Mouse (Mus musculus): ENCODE measurements around the gene Hcar2.

Gene Hcar2

DNA sequence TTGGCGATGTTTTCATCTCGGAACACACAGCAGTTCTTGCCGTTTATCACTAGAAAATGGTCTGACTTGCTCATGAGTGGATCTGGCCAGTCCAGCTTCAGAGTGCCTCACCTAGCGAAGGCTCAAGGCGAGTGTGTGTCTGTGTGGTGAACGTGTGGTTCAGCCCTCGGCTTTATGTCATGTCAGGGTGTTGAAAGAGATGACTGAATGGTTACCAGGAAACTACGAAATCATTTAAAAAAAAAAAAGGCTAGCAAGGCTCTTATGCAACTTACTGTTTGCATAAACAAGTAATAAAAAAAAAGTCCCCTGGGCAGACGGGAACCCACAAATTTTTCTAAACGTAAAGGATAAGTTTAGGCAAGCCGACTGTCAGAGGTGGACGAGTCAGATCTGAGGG lies at the start of gene Hcar2:
Gene Hcar2, minus strand, starts transcription at position 135 of the 400 bp plus-strand sequence.
- no peak for ATAC-seq (ENCODE audit: insufficient number of reproducible peaks, low FRiP score, low TSS enrichment)

DNA sequence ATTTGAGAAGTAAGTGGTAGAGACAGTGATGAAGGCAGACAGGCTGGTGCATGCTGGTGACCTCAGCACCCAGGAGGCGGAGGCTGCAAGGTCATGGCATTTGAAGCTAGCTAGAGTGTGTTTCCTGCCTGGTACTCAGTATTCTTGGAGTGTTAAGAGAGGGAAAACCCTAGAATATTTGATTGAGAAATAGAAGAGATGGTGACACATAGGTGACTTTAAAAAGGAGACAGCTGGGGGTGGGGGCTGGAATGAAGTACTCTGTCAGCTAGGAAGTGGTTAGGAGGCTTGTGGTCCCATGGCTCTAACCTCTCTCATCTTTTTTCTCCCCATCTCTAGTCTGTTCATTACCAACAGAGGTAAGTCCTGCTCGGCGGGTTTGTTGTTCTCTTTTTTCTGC lies 49.6 kb upstream of the Hcar2 start:
- no peak for ATAC-seq (ENCODE audit: insufficient number of reproducible peaks, low FRiP score, low TSS enrichment)

DNA sequence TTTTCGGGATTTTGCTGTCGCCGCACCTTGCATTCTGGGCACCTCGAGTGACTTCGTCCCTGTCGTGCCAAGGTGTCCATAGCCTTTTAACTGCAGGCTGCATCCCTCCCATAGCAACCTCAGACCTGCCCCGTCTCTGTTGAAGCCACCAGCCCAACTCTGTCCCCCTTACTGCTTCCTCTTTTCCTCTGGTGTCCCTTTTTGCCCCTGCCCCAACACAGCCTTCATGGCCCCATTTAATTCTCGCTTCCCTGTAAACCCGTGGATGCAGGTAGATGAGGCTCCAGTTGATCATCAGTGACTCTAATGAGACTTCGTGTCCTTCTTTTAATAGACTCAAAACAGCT lies 42.3 kb upstream of the Hcar2 start:
- no peak for ATAC-seq (ENCODE audit: insufficient number of reproducible peaks, low FRiP score, low TSS enrichment)

DNA sequence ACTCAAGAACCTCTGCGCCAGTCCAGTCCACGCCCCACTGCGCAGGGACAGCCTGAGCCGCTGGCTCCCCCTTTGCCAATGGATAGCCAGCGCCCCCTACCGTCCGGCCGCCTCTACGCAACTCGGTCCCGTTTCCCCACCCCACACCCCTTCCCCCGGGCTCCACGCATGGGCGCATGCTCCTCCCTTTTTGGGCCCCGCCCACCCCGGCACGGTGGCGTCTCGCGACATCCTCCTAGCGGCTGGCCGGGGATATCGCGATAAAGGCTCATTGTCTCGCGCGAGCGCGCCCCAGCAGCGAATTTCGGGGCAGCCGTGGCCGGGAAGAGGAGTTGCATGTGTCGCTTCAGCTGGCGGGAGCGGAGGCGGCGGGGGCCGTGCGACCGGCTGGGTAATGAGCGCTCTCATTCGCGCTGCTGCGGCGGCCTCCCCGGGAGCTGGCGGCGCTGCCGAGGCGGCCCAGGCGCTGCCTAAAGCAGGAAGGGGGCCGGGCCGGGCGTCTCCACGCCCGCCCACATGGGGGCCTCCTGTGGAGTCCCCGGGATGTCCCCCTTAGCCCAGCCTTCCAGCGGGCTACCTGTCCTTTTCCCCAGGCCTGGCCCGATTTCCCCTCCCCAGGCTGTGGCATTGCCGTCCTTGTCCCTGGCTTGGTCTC lies 41.8 kb upstream of the Hcar2 start, which contains the start of gene Denr:
Gene Denr, plus strand, starts transcription at position 200 of the 655 bp plus-strand sequence.
- ATAC-seq (ENCODE audit: insufficient number of reproducible peaks, low FRiP score, low TSS enrichment) = peak; percentile 92

DNA sequence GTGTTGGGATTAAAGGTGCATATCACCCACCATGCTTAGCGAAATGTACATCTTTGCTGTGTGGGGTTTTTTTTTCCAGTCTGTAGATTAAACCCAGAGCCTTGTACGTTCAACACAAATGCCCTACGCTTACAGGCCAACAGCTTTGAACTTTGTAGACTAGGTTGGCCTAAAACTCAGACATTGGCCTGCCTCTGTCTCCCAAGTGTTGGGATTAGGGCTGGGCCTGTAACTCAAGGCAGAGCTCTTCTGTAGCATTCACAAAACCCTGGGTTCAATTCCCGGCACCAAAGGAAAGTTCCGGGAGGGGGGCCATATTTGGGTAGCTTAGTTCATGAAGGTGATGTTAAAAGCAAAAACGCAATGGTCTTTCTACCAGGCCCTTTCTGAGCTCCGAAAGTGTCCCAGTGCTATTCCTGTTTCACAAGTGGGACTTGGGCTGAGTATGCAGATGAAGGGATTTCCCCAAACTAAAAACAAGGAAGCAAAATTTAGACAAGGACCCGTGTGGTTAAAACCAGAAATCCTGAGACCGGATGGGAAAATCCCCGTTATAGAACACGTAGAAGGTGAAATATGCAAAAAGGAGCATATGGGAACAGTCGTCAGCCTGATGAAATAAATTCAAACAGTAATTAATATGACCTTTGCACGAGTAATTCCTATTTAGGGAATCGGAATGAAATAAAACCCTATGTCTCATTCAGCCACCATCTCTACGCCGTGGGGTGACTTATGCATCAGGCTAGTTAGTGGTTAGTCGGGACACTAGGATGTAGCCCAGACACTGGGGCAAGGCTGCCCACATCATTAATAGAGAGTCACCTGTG lies 41.1 kb upstream of the Hcar2 start:
- no peak for ATAC-seq (ENCODE audit: insufficient number of reproducible peaks, low FRiP score, low TSS enrichment)

GRCm38 (mm10) chr5:123904059-123904672 lies 38.9 kb upstream of the Hcar2 start:
- ATAC-seq (ENCODE audit: insufficient number of reproducible peaks, low FRiP score, low TSS enrichment) = no peak

DNA sequence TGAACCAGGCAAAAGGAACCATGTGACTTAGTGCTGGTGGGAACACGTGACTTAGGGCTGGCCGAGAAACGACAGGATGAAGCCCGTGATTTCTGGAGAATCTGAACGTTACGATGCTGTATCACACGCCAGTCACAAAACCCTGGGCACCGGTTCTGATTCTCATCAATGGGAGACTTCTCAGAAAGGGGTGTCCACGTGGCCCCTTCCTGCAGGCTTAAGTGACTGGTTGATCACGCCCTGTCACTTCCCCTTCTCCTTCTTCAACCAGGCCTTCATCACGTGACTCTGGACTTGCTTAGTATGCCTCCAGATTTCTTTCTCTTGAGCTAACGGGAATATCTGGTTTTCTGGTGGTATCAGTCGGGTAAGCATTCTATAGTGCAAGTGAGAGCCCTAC lies 32.1 kb upstream of the Hcar2 start:
- no peak for ATAC-seq (ENCODE audit: insufficient number of reproducible peaks, low FRiP score, low TSS enrichment)

GRCm38 (mm10) chr5:123896395-123896794 lies 31.1 kb upstream of the Hcar2 start:
- no peak for ATAC-seq (ENCODE audit: insufficient number of reproducible peaks, low FRiP score, low TSS enrichment)

DNA sequence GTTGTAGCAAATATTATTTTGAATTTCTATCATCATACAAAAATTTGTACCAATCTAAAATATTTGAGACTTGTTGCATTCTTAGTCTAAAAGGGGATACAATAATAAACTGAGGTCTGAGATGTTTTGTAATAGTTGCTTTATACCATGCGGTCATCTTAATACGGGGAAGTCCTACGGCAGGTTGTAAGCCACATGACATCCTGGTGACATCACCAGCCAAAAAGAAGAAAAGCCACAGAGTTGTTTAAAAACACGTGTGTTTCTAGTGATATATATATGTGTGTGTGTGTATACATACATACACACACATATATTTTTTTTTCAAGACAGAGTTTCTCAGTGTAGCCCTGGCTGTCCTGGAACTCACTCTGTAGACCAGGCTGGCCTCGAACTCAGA lies 28.2 kb upstream of the Hcar2 start:
- no peak for ATAC-seq (ENCODE audit: insufficient number of reproducible peaks, low FRiP score, low TSS enrichment)

DNA sequence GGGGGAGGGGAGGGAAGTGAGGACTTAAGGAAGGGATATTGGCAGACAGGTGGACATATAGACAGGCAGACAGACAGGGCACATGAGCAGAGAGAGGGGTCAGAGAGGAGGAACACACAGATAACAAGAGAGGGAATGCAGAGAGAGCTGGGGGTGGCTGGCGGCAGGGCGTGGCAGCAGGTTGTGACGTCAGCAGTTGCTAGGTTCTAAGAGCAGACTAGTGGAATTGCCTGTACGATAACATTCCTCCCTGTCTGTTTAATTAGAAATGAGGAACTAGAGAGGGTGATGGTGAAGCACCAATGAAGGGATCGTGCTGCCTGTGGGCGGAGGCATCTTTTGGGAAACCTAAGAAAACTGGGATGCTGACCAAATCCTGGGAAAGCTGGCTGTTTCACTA lies 26.4 kb upstream of the Hcar2 start:
- no peak for ATAC-seq (ENCODE audit: insufficient number of reproducible peaks, low FRiP score, low TSS enrichment)

- ATAC-seq (ENCODE audit: insufficient number of reproducible peaks, low FRiP score, low TSS enrichment) = no peak
Observed at GRCm38 (mm10) chr5:123890987-123891386, 25.7 kb upstream of the Hcar2 start.

DNA sequence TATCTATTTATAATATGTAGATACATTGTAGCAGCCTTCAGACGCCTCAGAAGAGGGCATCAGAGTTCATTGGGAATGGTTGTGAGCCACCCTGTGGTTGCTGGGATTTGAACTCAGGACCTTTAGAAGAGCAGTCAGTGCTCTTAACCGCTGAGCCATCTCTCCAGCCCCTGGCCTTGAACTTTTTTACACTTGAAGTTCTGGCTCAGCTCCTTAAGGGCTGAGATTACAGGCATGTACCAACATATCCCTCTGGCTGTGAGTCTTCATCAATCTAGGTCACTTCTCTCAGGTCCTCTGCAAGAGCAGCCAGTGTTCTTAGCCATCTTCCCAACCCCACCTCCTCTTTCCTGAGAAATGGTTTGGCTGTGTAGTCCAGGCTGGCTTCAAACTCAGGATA lies 25.0 kb upstream of the Hcar2 start:
- no peak for ATAC-seq (ENCODE audit: insufficient number of reproducible peaks, low FRiP score, low TSS enrichment)

- ATAC-seq (ENCODE audit: insufficient number of reproducible peaks, low FRiP score, low TSS enrichment) = no peak
Observed at GRCm38 (mm10) chr5:123886365-123886764, 21.1 kb upstream of the Hcar2 start.

GRCm38 (mm10) chr5:123884332-123884731 lies 19.0 kb upstream of the Hcar2 start:
- no peak for ATAC-seq (ENCODE audit: insufficient number of reproducible peaks, low FRiP score, low TSS enrichment)

DNA sequence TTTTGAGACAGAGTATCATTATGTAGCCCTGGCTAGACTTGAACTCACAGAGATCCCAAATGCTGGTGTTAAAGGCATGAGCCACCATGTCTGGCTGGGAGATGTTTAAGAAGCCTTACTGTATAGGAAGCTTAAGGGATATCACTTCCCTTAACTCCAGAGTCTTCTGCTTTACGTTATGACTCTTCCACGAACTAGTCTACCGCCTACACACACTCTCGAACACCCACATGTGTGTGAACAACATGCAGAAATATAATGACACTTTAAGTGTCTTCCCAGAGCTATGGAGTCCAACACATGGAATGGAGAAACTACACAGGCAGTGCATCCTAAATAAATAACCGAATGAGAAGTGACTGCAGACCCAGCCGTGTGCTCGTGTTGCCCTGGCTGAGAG lies 18.6 kb upstream of the Hcar2 start:
- ATAC-seq (ENCODE audit: insufficient number of reproducible peaks, low FRiP score, low TSS enrichment) = no peak

DNA sequence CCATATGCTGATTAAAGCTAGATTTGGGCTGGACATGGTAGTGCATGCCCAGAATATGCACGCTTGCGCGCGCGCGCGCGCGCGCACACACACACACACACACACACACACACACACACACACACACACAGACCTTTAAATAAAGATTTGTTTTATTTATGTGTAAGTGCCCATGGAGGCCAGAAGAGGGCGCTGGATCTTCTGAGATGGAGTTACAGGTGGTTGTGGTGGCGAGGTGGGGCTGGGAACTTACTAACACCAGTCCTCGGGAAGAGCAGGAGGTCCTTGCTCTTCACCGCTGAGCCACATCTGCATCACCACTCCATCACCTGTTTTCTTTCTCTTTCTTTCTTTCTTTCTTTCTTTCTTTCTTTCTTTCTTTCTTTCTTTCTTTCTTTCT lies 15.5 kb upstream of the Hcar2 start:
- ATAC-seq (ENCODE audit: insufficient number of reproducible peaks, low FRiP score, low TSS enrichment) = no peak

DNA sequence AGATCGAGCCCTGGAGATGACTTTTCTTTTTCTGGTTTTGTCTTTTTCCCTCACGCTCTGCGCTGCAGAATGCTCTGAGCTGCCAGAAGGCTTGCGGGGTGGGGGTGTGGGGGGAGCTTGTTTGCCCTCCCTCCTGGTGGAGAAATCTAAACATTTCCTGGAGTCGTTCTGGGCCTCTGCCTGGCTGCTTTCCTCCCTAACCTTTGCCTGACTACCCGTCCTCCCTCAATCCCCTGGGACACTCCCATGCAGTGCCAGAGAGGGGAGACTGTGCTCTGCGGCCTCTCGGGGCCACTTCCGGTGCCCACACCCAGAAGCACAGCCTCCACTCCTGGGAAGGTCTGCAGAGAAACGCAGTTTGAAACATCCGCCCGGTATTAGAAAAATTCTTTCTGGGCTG lies 14.6 kb upstream of the Hcar2 start, which contains the start of gene Hcar1:
Gene Hcar1, minus strand, starts transcription at position 93 of the 400 bp plus-strand sequence.
- no peak for ATAC-seq (ENCODE audit: insufficient number of reproducible peaks, low FRiP score, low TSS enrichment)

- ATAC-seq (ENCODE audit: insufficient number of reproducible peaks, low FRiP score, low TSS enrichment) = no peak
Observed at GRCm38 (mm10) chr5:123878056-123878455, 12.8 kb upstream of the Hcar2 start.

DNA sequence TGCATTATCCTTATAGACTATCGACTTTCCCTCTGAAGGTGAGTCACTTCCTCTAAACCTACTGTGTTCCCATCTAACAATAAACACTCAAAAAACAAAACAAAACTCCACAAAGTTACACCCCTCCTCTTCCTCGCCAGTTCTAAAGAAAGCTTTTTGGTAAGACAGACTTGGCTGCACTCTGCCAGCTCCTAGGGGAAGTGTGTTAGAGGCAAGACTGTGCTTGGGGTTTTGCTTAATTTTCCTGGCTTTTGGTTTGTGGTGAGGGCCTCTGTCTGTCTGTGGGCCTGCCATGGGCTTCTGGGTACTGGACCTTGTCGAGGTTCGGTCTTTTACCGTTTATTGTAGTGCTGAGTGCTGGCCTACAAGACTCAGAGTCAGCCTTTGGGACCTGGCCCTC lies 8.9 kb upstream of the Hcar2 start:
- ATAC-seq (ENCODE audit: insufficient number of reproducible peaks, low FRiP score, low TSS enrichment) = no peak

DNA sequence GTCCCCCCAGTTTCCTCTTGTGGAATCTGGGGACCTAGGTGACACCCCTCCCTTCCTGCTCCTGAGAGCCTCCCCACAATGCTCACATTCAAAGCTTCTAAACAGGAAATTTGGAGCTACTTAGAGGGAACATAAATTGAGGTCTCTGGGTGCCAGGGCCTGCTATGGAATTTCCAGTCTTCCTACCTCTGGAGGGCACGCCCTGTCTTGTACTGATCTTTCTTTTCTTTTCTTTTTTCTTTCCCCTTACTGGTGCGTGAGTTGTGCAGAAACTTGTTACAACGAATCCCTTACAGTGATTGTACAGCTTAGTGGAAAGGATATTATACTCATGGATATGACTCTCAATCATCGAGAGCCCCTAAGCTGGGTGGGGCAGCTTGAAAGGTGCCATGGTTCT lies 4.3 kb upstream of the Hcar2 start:
- no peak for ATAC-seq (ENCODE audit: insufficient number of reproducible peaks, low FRiP score, low TSS enrichment)

DNA sequence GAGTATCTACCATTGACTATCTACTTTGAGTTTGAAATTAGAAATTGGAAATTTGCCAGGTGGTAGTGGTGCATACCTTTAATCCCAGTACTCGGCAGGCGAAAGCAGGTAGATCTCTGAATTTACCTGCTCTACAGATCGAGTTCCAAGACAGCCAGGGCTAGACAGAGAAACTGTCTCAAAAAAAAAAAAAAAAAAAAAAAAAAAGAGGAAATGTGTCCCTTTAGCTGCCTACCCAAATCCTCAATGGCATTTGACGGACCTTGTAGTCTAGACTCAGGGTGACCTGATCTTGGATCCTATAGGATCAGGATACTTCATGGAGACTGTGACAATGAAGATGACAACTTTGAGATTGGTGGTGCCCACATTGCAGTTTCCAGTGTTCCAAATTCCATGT lies 1.2 kb upstream of the Hcar2 start:
- no peak for ATAC-seq (ENCODE audit: insufficient number of reproducible peaks, low FRiP score, low TSS enrichment)
